9 mouse cellular contexts compared by ENCODE assay signal in genomic region chr12:59382812-59383211, GRCm38 (mm10).
DNase-seq lines count a peak whose midpoint lies in the region; ATAC-seq lines count a peak whose summit lies in the region.
"Had no signal": no experiment of that assay in that cellular context is flagged by ENCODE, and none has a peak within 500 bp of the region (broad histone marks: within the 10 kb centered on the region; RNA-seq: fewer than 3 reads in every experiment).

No protein-coding gene starts in this region.

- no peak overlapping the region for H3K4me2 ChIP-seq in forebrain, embryonic 11.5 days (ENCODE audit: low read depth, low read length, severe bottlenecking)
- H3K4me2 ChIP-seq: hindbrain, embryonic 15.5 days had no signal

- H3K9ac ChIP-seq in forebrain, embryonic 11.5 days (ENCODE audit: low read length) = no peak overlapping the region
- H3K9ac ChIP-seq: hindbrain, embryonic 15.5 days had no signal

- DNase-seq in cerebellum, adult 18-20 months = peak; percentile 23 to 47
- DNase-seq in 416B (ENCODE audit: low read depth) = peak; percentile 62
- DNase-seq in adrenal gland, postnatal 36 days = peak; percentile 16 to 45
- peak; percentile 54 for DNase-seq in forebrain, embryonic 11.5 days (ENCODE audit: low spot score)
- DNase-seq in layer of hippocampus, adult 8-10 months (ENCODE audit: low spot score in 2 of 2) = peak; percentile 24 to 69
- peak; percentile 2 for DNase-seq in yolk sac, embryonic 10.5 days (ENCODE audit: low spot score)

- H3K27ac ChIP-seq in forebrain, embryonic 11.5 days (ENCODE audit: low read depth, low read length) = no peak overlapping the region
- H3K27ac ChIP-seq: hindbrain, embryonic 15.5 days had no signal

- no peak overlapping the region for H3K4me3 ChIP-seq in forebrain, embryonic 11.5 days (ENCODE audit: low read depth, low read length)
- H3K4me3 ChIP-seq: hindbrain, embryonic 15.5 days had no signal

- H3K36me3 ChIP-seq in forebrain, embryonic 11.5 days (ENCODE audit: control insufficient read depth, insufficient read depth, low read length) = no peaks in the 10 kb centered on the region
- H3K36me3 ChIP-seq: hindbrain, embryonic 15.5 days had no signal

- 29% methylated on average over 3 of the region's 3 CpGs for WGBS in forebrain, embryonic 11.5 days

- no peak for ATAC-seq in cerebellum, adult (ENCODE audit: insufficient number of reproducible peaks, low FRiP score, low TSS enrichment)
- ATAC-seq in forebrain, embryonic 11.5 days (replicated peaks; ENCODE audit: low FRiP score) = peak; percentile 60; the same call in 1 of the 2 replicates
- ATAC-seq in megakaryocyte-erythroid progenitor cell, adult 5-6 weeks (replicated peaks; ENCODE audit: low FRiP score, low TSS enrichment, poor library complexity, severe bottlenecking) = peak; percentile 70

- H3K4me1 ChIP-seq in forebrain, embryonic 11.5 days (replicated peaks; ENCODE audit: control insufficient read depth, insufficient read depth, low read length) = no peaks in the 10 kb centered on the region
- H3K4me1 ChIP-seq: hindbrain, embryonic 15.5 days had no signal

- H3K27me3 ChIP-seq in forebrain, embryonic 11.5 days (ENCODE audit: control insufficient read depth, insufficient read depth, low read length) = no peaks in the 10 kb centered on the region
- H3K27me3 ChIP-seq: hindbrain, embryonic 15.5 days had no signal

- no peaks in the 10 kb centered on the region for H3K9me3 ChIP-seq in forebrain, embryonic 11.5 days (ENCODE audit: control insufficient read depth, low read length)
- H3K9me3 ChIP-seq: hindbrain, embryonic 15.5 days had no signal

Comparison
In these comparisons a context has a peak if more than half of its experiments do, and no peak if none do; other contexts are left out.
1. DNase-seq: peak in every context shown above with its lines; median percentile 62 in 416B; 54 in forebrain, embryonic 11.5 days; 46 in layer of hippocampus, adult 8-10 months; 35 in cerebellum, adult 18-20 months; 30 in adrenal gland, postnatal 36 days; 2 in yolk sac, embryonic 10.5 days.